Mouse (Mus musculus) activated CD4-positive, CD25-positive, alpha-beta regulatory T cell, adult 9 weeks (primary cell): Measurements from ENCODE around the gene Abca2. TPM values are rescaled to one million over a fixed set of nuclear protein-coding genes. Genes with fewer than 3 reads are reported as not detected.

ENCODE experiments used
- polyA plus RNA-seq: library from polyadenylated mRNA; unstranded; fragments of 100-300 nt; shearing (Covaris generic); gene quantifications from one replicate; pipeline ENCODE4 v1.2.1, GENCODE M21; 2017

Abca2 gene
- 24.7 TPM for polyA plus RNA-seq

GRCm38 (mm10) chr2:25428442-25429236 lies at the start of gene Abca2:
Abca2 (plus strand) TSS chr2:25428703.

GRCm38 (mm10) chr2:25395721-25396596 lies 32.5 kb upstream of the Abca2 start, which contains the start of gene Entpd2:
Entpd2 (plus strand) TSS chr2:25395874.

GRCm38 (mm10) chr2:25399051-25399450 lies 29.5 kb upstream of the Abca2 start, which contains the start of gene Npdc1:
Npdc1 (plus strand) TSS chr2:25399351.

GRCm38 (mm10) chr2:25422587-25423410 lies 5.7 kb upstream of the Abca2 start, which contains the start of gene Fut7:
Fut7 (plus strand) TSS chr2:25423267.

GRCm38 (mm10) chr2:25456205-25456953 lies 27.9 kb downstream of the Abca2 start, which contains the start of gene Clic3:
Clic3 (plus strand) TSS chr2:25456838.

GRCm38 (mm10) chr2:25460551-25461309 lies 32.2 kb downstream of the Abca2 start, which contains the start of gene Paxx:
Paxx (minus strand) TSS chr2:25461094.

GRCm38 (mm10) chr2:25469969-25470368 lies 41.5 kb downstream of the Abca2 start, which contains the start of gene Ptgds:
Ptgds (minus strand) TSS chr2:25470046.

GRCm38 (mm10) chr2:25493476-25493961 lies 65.0 kb downstream of the Abca2 start, which contains the start of gene Lcn12:
Lcn12 (minus strand) TSS chr2:25493911.

Other genes with a start within 250 kb of the Abca2 start
- not detected for gene Nrarp, start 247.9 kb upstream of the Abca2 start, polyA plus RNA-seq
- 153 TPM for gene Tor4a, start 231.8 kb upstream of the Abca2 start, polyA plus RNA-seq
- gene Nelfb, start 217.2 kb upstream of the Abca2 start, polyA plus RNA-seq, result 167 TPM
- gene Stpg3, start 214.1 kb upstream of the Abca2 start, polyA plus RNA-seq, result not detected
- not detected for gene Fam166a, start 210.0 kb upstream of the Abca2 start, polyA plus RNA-seq
- 235 TPM for gene Tubb4b, start 204.0 kb upstream of the Abca2 start, polyA plus RNA-seq
- not detected for gene Slc34a3, start 194.3 kb upstream of the Abca2 start, polyA plus RNA-seq
- not detected for gene Rnf224, start 191.9 kb upstream of the Abca2 start, polyA plus RNA-seq
- gene Rnf208, start 186.4 kb upstream of the Abca2 start, polyA plus RNA-seq, result not detected
- not detected for gene Cysrt1, start 186.3 kb upstream of the Abca2 start, polyA plus RNA-seq
- gene AL732309.1, start 181.8 kb upstream of the Abca2 start, polyA plus RNA-seq, result 10.4 TPM
- 16.9 TPM for gene Tmem203, start 173.3 kb upstream of the Abca2 start, polyA plus RNA-seq
- 3.8 TPM for gene Tprn, start 166.1 kb upstream of the Abca2 start, polyA plus RNA-seq
- 144 TPM for gene Ssna1, start 156.3 kb upstream of the Abca2 start, polyA plus RNA-seq
- gene Anapc2, start 156.2 kb upstream of the Abca2 start, polyA plus RNA-seq, result 106 TPM
- not detected for gene Tmem210, start 140.6 kb upstream of the Abca2 start, polyA plus RNA-seq
- not detected for gene Lrrc26, start 138.8 kb upstream of the Abca2 start, polyA plus RNA-seq
- 0.11 TPM for gene Grin1, start 109.5 kb upstream of the Abca2 start, polyA plus RNA-seq
- 24.2 TPM for gene Man1b1, start 96.4 kb upstream of the Abca2 start, polyA plus RNA-seq
- gene Dpp7, start 72.3 kb upstream of the Abca2 start, polyA plus RNA-seq, result 25.1 TPM
- 19.7 TPM for gene Uap1l1, start 63.0 kb upstream of the Abca2 start, polyA plus RNA-seq
- 0.39 TPM for gene Sapcd2, start 56.4 kb upstream of the Abca2 start, polyA plus RNA-seq
- gene Entpd2, start 32.8 kb upstream of the Abca2 start, polyA plus RNA-seq, result 0.56 TPM
- 3.4 TPM for gene Npdc1, start 29.4 kb upstream of the Abca2 start, polyA plus RNA-seq
- gene Fut7, start 5.4 kb upstream of the Abca2 start, polyA plus RNA-seq, result 11.3 TPM
- gene Clic3, start 28.1 kb downstream of the Abca2 start, polyA plus RNA-seq, result 4.6 TPM
- gene Paxx, start 32.4 kb downstream of the Abca2 start, polyA plus RNA-seq, result 96.1 TPM
- not detected for gene Ptgds, start 41.3 kb downstream of the Abca2 start, polyA plus RNA-seq
- gene Lcn12, start 65.2 kb downstream of the Abca2 start, polyA plus RNA-seq, result not detected
- 115 TPM for gene Fbxw5, start 72.0 kb downstream of the Abca2 start, polyA plus RNA-seq
- 10.0 TPM for gene C8g, start 73.0 kb downstream of the Abca2 start, polyA plus RNA-seq
- 107 TPM for gene Traf2, start 118.2 kb downstream of the Abca2 start, polyA plus RNA-seq
- 388 TPM for gene Edf1, start 129.1 kb downstream of the Abca2 start, polyA plus RNA-seq
- 1.6 TPM for gene Mamdc4, start 146.1 kb downstream of the Abca2 start, polyA plus RNA-seq
- 62.9 TPM for gene Phpt1, start 146.5 kb downstream of the Abca2 start, polyA plus RNA-seq
- gene Ajm1, start 153.1 kb downstream of the Abca2 start, polyA plus RNA-seq, result 0.42 TPM
- 7.5 TPM for gene Rabl6, start 179.8 kb downstream of the Abca2 start, polyA plus RNA-seq
- not detected for gene Ccdc183, start 189.0 kb downstream of the Abca2 start, polyA plus RNA-seq
- gene Tmem141, start 193.3 kb downstream of the Abca2 start, polyA plus RNA-seq, result 1.5 TPM
- 6.2 TPM for gene Fcna, start 199.3 kb downstream of the Abca2 start, polyA plus RNA-seq
- gene Lcn8, start 224.4 kb downstream of the Abca2 start, polyA plus RNA-seq, result not detected
- not detected for gene Lcn5, start 229.2 kb downstream of the Abca2 start, polyA plus RNA-seq
- not detected for gene Lcn6, start 248.1 kb downstream of the Abca2 start, polyA plus RNA-seq